Mouse (Mus musculus) small intestine, adult 2 months (tissue): Measurements from ENCODE around the gene Adssl1. TPM values are rescaled to one million over a fixed set of nuclear protein-coding genes. Genes with fewer than 3 reads are reported as not detected.
A peak's percentile ranks its signal among the peaks of the same experiment; 100 is the strongest.

Experiments
- H3K27ac ChIP-seq: fragments of 200-500 bp; 2 replicates; pipeline ENCODE4 v1.5.1; 2012; ENCODE audit warnings: low read depth, low read length, control low read depth, inconsistent platforms; ENCODE audit not compliant: insufficient read depth
- H3K27me3 ChIP-seq: fragments of 200-500 bp; 2 replicates; pipeline ENCODE4 v1.6.1; 2012; ENCODE audit warnings: mild to moderate bottlenecking, moderate library complexity, low read length, inconsistent platforms; ENCODE audit not compliant: control insufficient read depth, insufficient read depth
- H3K36me3 ChIP-seq: fragments of 200-500 bp; 2 replicates; pipeline ENCODE4 v1.6.1; 2012; ENCODE audit warnings: mild to moderate bottlenecking, low read length, control low read depth, inconsistent platforms; ENCODE audit not compliant: control insufficient read depth, insufficient read depth
- H3K4me1 ChIP-seq: fragments of 200-500 bp; 2 replicates; pipeline ENCODE4 v1.6.1; 2012; ENCODE audit warnings: low read length, inconsistent platforms, mixed read lengths; ENCODE audit not compliant: control insufficient read depth, insufficient read depth, insufficient read length
- H3K4me3 ChIP-seq: fragments of 200-500 bp; 2 replicates; pipeline ENCODE4 v1.5.1; 2012; ENCODE audit warnings: low read depth, mild to moderate bottlenecking, control low read depth, inconsistent platforms, low read length, moderate library complexity
- CTCF ChIP-seq: fragments of 200-500 bp; IDR thresholded peaks from 2 replicates; pipeline ENCODE4 v1.5.1; 2012; ENCODE audit warnings: low read depth, mild to moderate bottlenecking, control low read depth, inconsistent platforms, low read length, moderate library complexity, mixed read lengths; ENCODE audit not compliant: insufficient replicate concordance, insufficient read length; ENCODE audit errors: extremely low read depth
- POLR2A ChIP-seq: fragments of 200-500 bp; IDR thresholded peaks from 2 replicates; pipeline ENCODE4 v1.6.1; 2012; ENCODE audit warnings: low read depth, mild to moderate bottlenecking, control low read depth, inconsistent platforms, low read length, moderate library complexity
- WGBS: fragments of 180-500 bp; shearing (Covaris S2); methylation state at CpG from one replicate; pipeline ENCODE4 v1.1.7; 2018; 5-methylcytosine and 5-hydroxymethylcytosine counted together
- polyA plus RNA-seq: library from polyadenylated mRNA; depleted of rRNA; stranded (reverse); fragments of >200 nt; gene quantifications from 2 replicates; pipeline ENCODE4 v1.2.3, GENCODE M21; 2012

The Adssl1 gene
- polyA plus RNA-seq, 1 experiment: 5.6 TPM

- Histone ChIP-seq H3K4me3 (no peak overlapping the region), H3K4me1 (peaks cover 6% of the 10 kb centered on the region; the same call in 1 of the 2 replicates), H3K27me3 (no peaks in the 10 kb centered on the region), H3K27ac (no peak overlapping the region), H3K36me3 (peaks cover 37% of the 10 kb centered on the region)
- TF ChIP-seq POLR2A (no peak), CTCF (no peak)
- 28% methylated on average over 18 of the region's 18 CpGs for WGBS
Observed at GRCm38 (mm10) chr12:112665445-112665844, 45.6 kb downstream of the Adssl1 start.

GRCm38 (mm10) chr12:112665881-112666544, 46.2 kb downstream of the Adssl1 start:
- Histone ChIP-seq H3K4me3 (no peak overlapping the region), H3K27ac (no peak overlapping the region), H3K27me3 (no peaks in the 10 kb centered on the region), H3K36me3 (peaks cover 35% of the 10 kb centered on the region), H3K4me1 (peaks cover 6% of the 10 kb centered on the region; the same call in 1 of the 2 replicates)
- TF ChIP-seq CTCF (no peak), POLR2A (no peak)
- 78% methylated on average over 9 of the region's 9 CpGs for WGBS

- TF ChIP-seq CTCF (no peak), POLR2A (no peak; the same call in 1 of the 2 replicates)
- H3K27ac ChIP-seq: 0 out of 2 replicates have a peak overlapping the region, but pooled peaks have one; percentile 18
- H3K27me3 ChIP-seq: no peaks in the 10 kb centered on the region
- peak overlapping the region; percentile 23 for H3K4me3 ChIP-seq
- WGBS: 61% methylated on average over 10 of the region's 10 CpGs
- H3K36me3 ChIP-seq: peaks cover 28% of the 10 kb centered on the region
- H3K4me1 ChIP-seq: peaks cover 16% of the 10 kb centered on the region
Observed at GRCm38 (mm10) chr12:112667619-112668297, 47.9 kb downstream of the Adssl1 start.

GRCm38 (mm10) chr12:112670718-112671393, 51.0 kb downstream of the Adssl1 start:
- Histone ChIP-seq H3K36me3 (peaks cover 26% of the 10 kb centered on the region), H3K27me3 (no peaks in the 10 kb centered on the region), H3K4me1 (peaks cover 20% of the 10 kb centered on the region), H3K4me3 (no peak overlapping the region), H3K27ac (no peak overlapping the region)
- 59% methylated on average over 9 of the region's 9 CpGs for WGBS
- TF ChIP-seq CTCF (no peak), POLR2A (no peak)

GRCm38 (mm10) chr12:112671891-112672290, 52.0 kb downstream of the Adssl1 start:
- WGBS: 61% methylated on average over 7 of the region's 7 CpGs
- TF ChIP-seq CTCF (no peak), POLR2A (no peak)
- Histone ChIP-seq H3K36me3 (peaks cover 25% of the 10 kb centered on the region), H3K4me3 (0 out of 2 replicates have a peak overlapping the region, but pooled peaks have one; percentile 1), H3K27me3 (no peaks in the 10 kb centered on the region), H3K27ac (no peak overlapping the region), H3K4me1 (peaks cover 19% of the 10 kb centered on the region)

- Histone ChIP-seq H3K4me1 (peaks cover 20% of the 10 kb centered on the region), H3K27ac (peak overlapping the region; percentile 91), H3K36me3 (peaks cover 20% of the 10 kb centered on the region), H3K27me3 (no peaks in the 10 kb centered on the region), H3K4me3 (peak overlapping the region; percentile 87)
- 2% methylated on average over 21 of the region's 21 CpGs for WGBS
- TF ChIP-seq CTCF (peak; percentile 23; the same call in 1 of the 2 replicates), POLR2A (no peak)
Observed at GRCm38 (mm10) chr12:112672744-112673575, 53.1 kb downstream of the Adssl1 start.

GRCm38 (mm10) chr12:112673576-112674091, 53.8 kb downstream of the Adssl1 start:
- under 1% methylated on average over 68 of the region's 68 CpGs for WGBS
- H3K4me1 ChIP-seq: peaks cover 25% of the 10 kb centered on the region
- H3K36me3 ChIP-seq: peaks cover 16% of the 10 kb centered on the region
- peak overlapping the region; percentile 87 for H3K4me3 ChIP-seq
- peak overlapping the region; percentile 91 for H3K27ac ChIP-seq
- TF ChIP-seq CTCF: no peak
- TF ChIP-seq POLR2A: no peak
- no peaks in the 10 kb centered on the region for H3K27me3 ChIP-seq
